Mouse (Mus musculus) liver, embryonic 13.5 days (tissue): ENCODE data around the gene Eed. TPM values are rescaled to one million over a fixed set of nuclear protein-coding genes. Genes with fewer than 3 reads are reported as not detected.

ENCODE experiments used
- ATAC-seq: fragments of 200-750 bp; cut with Nextera tagmentation; 2 replicates; pipeline ENCODE4 v1.8.0; 2017; ENCODE audit warnings: low read depth, mild to moderate bottlenecking, moderate number of reproducible peaks, moderate library complexity
- DNase-seq: peaks from one replicate; pipeline ENCODE4 v3.0.0; 2022
- H3K27ac ChIP-seq: fragments of 300-500 bp; sonication (generic); 2 replicates; pipeline ENCODE4 v1.5.1; 2015; ENCODE audit warnings: moderate library complexity, mild to moderate bottlenecking, inconsistent platforms
- H3K27me3 ChIP-seq: fragments of 300-500 bp; sonication (generic); 2 replicates; pipeline ENCODE4 v1.6.1; 2015; ENCODE audit warnings: mild to moderate bottlenecking, inconsistent platforms
- H3K36me3 ChIP-seq: fragments of 300-500 bp; sonication (generic); 2 replicates; pipeline ENCODE4 v1.6.1; 2015; ENCODE audit warnings: mild to moderate bottlenecking, inconsistent platforms
- H3K4me1 ChIP-seq: fragments of 300-500 bp; sonication (generic); replicated peaks from 2 replicates; pipeline ENCODE4 v1.6.1; 2015; ENCODE audit warnings: inconsistent platforms
- H3K4me2 ChIP-seq: fragments of 300-500 bp; sonication (generic); 2 replicates; pipeline ENCODE4 v1.6.1; 2015; ENCODE audit warnings: inconsistent platforms, mild to moderate bottlenecking, moderate library complexity
- H3K4me3 ChIP-seq: fragments of 300-500 bp; sonication (generic); replicated peaks from 2 replicates; pipeline ENCODE4 v1.5.1; 2015; ENCODE audit warnings: mild to moderate bottlenecking, inconsistent platforms
- H3K9ac ChIP-seq: fragments of 300-500 bp; sonication (generic); 2 replicates; pipeline ENCODE4 v1.6.1; 2015; ENCODE audit warnings: mild to moderate bottlenecking, inconsistent platforms
- H3K9me3 ChIP-seq: fragments of 300-500 bp; sonication (generic); replicated peaks from 2 replicates; pipeline ENCODE4 v1.6.1; 2016; ENCODE audit warnings: inconsistent platforms
- WGBS: fragments of 180-500 bp; shearing (Covaris S2); methylation state at CpG from one replicate; pipeline ENCODE4 v1.1.7; 2015; ENCODE audit not compliant: insufficient replicate concordance; 5-methylcytosine and 5-hydroxymethylcytosine counted together
- polyA plus RNA-seq: library from polyadenylated mRNA; unstranded; fragments of >200 nt; fragmentation: Nextera tagmentation; extraction: Ambion mirVana; gene quantifications from 2 replicates; pipeline ENCODE4 v1.2.1, GENCODE M21; 2015

Eed gene
- polyA plus RNA-seq, 1 experiment from 2014 or later: 45.1 TPM

- peak; percentile 99 for ATAC-seq
- Histone ChIP-seq H3K4me3 (peak within 1 kb of the TSS; percentile 92), H3K4me2 (peak within 1 kb of the TSS; percentile 77), H3K9me3 (no peaks in the 10 kb centered on the region), H3K27ac (peak within 1 kb of the TSS; percentile 79), H3K36me3 (no peaks in the 10 kb centered on the region), H3K4me1 (peaks cover 19% of the 10 kb centered on the region), H3K27me3 (no peaks in the 10 kb centered on the region), H3K9ac (peak within 1 kb of the TSS; percentile 85)
- peak; percentile 94 for DNase-seq
- under 1% methylated on average over 45 of the region's 45 CpGs for WGBS
Measured at GRCm38 (mm10) chr7:89940571-89941463, 40.0 kb downstream of the Eed start, which contains the start of gene Hikeshi. Gene Hikeshi, minus strand, starts transcription at chr7:89941204.

DNA sequence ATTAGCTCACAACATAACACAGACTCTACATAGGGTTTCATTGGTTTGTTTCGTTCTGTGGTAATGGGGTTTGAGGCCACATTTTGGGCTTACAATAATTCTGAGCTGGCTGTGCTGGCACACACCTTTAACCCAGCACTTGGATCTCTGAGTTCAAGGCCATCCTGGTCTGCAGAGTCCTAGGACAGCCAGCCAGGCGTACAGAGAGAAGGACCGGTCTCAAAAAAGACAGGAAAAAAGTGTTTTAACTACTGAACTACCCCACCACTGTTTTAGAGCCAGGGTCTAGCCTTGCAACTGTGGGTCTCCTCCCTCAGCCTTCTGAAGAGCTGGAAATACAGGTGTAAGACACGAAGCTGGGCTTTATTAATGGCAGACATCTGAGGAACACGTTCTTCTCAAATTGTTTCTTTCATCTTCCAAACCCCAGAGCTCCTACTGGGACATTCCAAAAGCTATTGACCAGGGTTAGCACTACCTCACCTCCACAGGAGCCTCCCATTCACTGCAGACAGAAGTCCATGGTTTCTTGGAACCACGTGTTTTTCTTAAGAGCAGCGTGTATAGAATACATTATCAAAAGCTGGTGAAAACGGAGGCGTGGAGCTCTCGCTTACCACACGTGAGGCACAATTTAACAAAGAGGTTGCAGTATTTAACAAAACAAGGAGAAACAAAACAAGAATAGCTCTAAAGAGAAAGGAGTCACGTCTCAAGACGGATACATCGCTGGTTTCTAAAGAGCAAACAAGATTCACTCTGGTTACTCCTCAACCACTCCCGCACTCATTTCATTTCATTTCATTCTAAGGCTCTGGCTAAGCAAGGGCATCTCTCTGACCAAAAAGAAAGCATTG lies 41.1 kb downstream of the Eed start:
- ATAC-seq (no peak), DNase-seq (no peak)
- H3K4me1 ChIP-seq: peaks cover 19% of the 10 kb centered on the region
- peak overlapping the region; percentile 85 for H3K9ac ChIP-seq
- H3K36me3 ChIP-seq: peaks cover 1% of the 10 kb centered on the region; the same call in 1 of the 2 replicates
- no peaks in the 10 kb centered on the region for H3K9me3 ChIP-seq
- H3K27me3 ChIP-seq: no peaks in the 10 kb centered on the region
- peak overlapping the region; percentile 92 for H3K4me3 ChIP-seq
- H3K27ac ChIP-seq: no peak overlapping the region
- 49% methylated on average over 15 of the region's 15 CpGs for WGBS
- peak overlapping the region; percentile 77 for H3K4me2 ChIP-seq

DNA sequence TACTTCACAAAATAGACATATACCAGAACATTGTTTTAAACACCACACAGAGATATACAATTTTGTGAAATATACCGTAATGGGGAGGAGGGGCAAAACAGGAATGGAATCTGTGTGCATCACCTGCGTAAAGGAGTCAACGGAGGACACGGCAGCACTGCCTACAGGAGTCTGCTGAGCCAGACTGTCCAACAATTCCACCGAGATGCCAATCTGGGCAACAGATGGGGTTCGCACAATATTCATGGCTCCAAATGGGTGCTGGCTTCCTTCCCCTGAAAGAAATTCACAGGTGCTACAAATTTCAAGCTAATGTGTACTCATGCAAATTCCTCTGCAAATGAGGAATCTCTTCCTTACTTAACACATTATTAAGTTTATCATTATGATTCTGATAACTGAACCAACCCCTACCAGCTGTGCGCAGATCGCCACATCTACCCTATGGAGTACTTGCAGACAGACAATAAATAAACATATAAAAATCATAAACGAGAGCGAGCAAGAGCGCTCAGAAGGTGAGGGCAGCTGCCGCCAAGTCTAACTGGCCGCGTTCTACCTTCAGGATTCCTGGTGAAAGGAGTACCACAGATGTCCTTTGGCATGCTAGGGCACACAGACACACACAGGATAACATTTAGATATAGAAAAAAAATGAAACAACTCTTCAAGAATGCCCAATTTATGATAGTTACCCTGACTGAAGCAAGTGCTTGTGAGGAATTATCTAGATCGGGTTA lies 57.2 kb downstream of the Eed start:
- ATAC-seq (no peak), DNase-seq (no peak)
- Histone ChIP-seq H3K36me3 (peaks cover 22% of the 10 kb centered on the region), H3K27me3 (no peaks in the 10 kb centered on the region), H3K4me3 (no peak overlapping the region), H3K27ac (no peak overlapping the region), H3K4me2 (no peak overlapping the region), H3K4me1 (no peaks in the 10 kb centered on the region), H3K9ac (no peak overlapping the region), H3K9me3 (no peaks in the 10 kb centered on the region)
- WGBS: 91% methylated on average over 15 of the region's 15 CpGs

GRCm38 (mm10) chr7:89917776-89918175 lies 63.0 kb downstream of the Eed start:
- 86% methylated on average over 4 of the region's 4 CpGs for WGBS
- no peaks in the 10 kb centered on the region for H3K4me1 ChIP-seq
- H3K9ac ChIP-seq: no peak overlapping the region
- H3K9me3 ChIP-seq: no peaks in the 10 kb centered on the region
- DNase-seq (no peak), ATAC-seq (no peak)
- H3K27me3 ChIP-seq: no peaks in the 10 kb centered on the region
- H3K27ac ChIP-seq: no peak overlapping the region
- H3K4me3 ChIP-seq: no peak overlapping the region
- H3K36me3 ChIP-seq: peaks cover 19% of the 10 kb centered on the region
- H3K4me2 ChIP-seq: no peak overlapping the region

DNA sequence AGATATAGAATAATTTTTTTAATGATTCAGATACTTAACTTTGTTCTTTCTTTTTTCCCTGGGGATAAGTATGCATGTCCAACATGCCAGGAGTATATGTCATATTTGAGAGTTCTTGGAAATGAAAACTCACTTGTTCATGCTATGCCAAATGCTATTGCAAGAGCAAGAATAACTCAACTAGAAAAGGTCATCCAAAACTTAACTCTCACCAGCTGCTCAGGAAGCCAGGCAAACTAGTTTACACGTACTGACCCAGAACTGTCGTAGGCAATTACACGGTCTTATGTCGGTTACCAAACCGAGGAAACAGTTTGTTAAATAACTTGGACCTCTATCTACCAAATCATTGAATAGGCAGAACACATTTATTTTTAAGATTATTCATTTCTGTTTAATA lies 64.1 kb downstream of the Eed start:
- no peak overlapping the region for H3K4me3 ChIP-seq
- no peak overlapping the region for H3K27ac ChIP-seq
- no peaks in the 10 kb centered on the region for H3K9me3 ChIP-seq
- H3K27me3 ChIP-seq: no peaks in the 10 kb centered on the region
- DNase-seq (no peak), ATAC-seq (no peak)
- no peak overlapping the region for H3K4me2 ChIP-seq
- H3K36me3 ChIP-seq: peaks cover 19% of the 10 kb centered on the region
- no peak overlapping the region for H3K9ac ChIP-seq
- no peaks in the 10 kb centered on the region for H3K4me1 ChIP-seq
- 87% methylated on average over 5 of the region's 5 CpGs for WGBS

DNA sequence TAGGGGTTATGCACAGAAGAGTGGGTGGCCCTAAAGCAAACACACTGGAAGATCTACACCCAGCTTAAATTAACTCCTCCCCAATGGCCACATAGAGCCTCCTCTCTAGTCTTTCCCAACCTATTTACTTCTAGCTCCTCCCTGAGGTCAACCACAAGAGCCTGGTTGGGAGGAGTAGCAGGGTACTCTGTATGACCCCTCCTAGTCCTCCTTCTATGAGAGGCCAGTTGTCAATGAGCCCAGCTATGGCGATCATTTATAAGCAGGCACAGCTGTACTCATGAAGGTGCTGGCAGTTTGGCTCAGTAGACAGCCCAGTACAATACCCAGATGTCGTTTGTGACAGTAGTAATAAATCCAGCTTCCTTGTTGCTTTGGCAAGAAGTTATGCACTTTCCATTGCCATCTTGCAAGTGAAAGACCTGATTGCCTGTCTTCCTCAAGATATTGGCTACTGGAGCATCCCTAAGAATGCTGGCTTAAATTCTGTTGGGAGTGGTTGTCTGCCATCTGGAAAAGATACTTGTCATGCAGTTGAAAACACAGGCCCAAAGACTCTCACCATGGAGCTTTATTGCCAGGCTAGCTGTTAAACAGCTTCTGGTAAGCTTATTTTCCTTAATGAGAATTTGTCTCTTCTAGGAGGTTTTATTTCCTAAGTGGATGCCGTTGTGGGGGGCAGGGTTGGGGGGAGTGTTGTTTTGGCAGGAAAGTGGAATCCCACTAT lies 67.2 kb downstream of the Eed start:
- Histone ChIP-seq H3K4me2 (no peak overlapping the region), H3K27ac (no peak overlapping the region), H3K4me3 (no peak overlapping the region), H3K4me1 (no peaks in the 10 kb centered on the region), H3K36me3 (0 out of 2 replicates have a peak, but pooled peaks cover 11% of the 10 kb centered on the region), H3K9ac (no peak overlapping the region), H3K27me3 (no peaks in the 10 kb centered on the region), H3K9me3 (no peaks in the 10 kb centered on the region)
- WGBS: 65% methylated on average over 3 of the region's 3 CpGs
- ATAC-seq (no peak), DNase-seq (no peak)

DNA sequence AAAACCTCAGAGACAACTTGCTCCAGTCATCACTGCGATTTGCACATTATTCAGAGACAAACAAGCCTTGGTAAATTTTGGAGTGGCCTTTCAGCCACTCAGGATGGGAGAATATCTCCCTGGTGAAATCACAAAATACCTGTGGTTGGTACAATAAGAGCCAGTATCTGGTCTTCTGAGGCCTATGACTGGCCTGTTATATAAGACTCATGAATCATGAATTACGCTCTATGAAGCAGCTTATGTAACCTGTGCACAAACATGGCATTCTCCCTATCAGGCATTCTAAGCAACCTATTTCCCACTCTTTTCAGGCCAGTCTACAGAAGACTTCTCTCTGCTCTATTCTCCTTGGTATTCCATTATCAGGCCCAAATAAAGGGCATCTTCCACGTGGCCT lies 68.4 kb downstream of the Eed start:
- H3K9me3 ChIP-seq: no peaks in the 10 kb centered on the region
- DNase-seq: no peak
- H3K4me3 ChIP-seq: no peak overlapping the region
- 71% methylated on average over 3 of the region's 3 CpGs for WGBS
- H3K36me3 ChIP-seq: 0 out of 2 replicates have a peak, but pooled peaks cover 6% of the 10 kb centered on the region
- H3K27me3 ChIP-seq: no peaks in the 10 kb centered on the region
- H3K9ac ChIP-seq: no peak overlapping the region
- no peak for ATAC-seq
- H3K4me1 ChIP-seq: no peaks in the 10 kb centered on the region
- no peak overlapping the region for H3K27ac ChIP-seq
- H3K4me2 ChIP-seq: no peak overlapping the region

DNA sequence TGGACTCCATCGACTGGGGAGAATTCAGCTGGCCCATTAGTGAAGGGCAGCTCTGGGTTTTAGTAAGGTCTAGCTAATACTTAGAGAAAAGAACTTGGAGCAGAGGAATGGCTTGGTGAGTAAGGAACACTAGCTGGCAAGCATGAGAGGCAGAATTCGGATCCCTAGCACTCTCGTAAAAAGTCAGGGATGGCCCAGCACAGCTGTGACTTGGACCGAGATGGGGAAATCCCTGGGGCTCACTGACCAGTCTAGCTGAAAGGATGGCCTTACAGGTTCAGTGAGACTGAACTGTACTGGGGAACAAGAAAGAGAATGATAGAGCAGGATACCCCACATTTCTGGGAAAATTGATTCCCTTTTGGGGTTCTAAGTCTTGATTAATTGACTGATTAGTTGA lies 71.1 kb downstream of the Eed start:
- no peaks in the 10 kb centered on the region for H3K9me3 ChIP-seq
- H3K4me1 ChIP-seq: peaks cover 9% of the 10 kb centered on the region; the same call in 1 of the 2 replicates
- no peaks in the 10 kb centered on the region for H3K27me3 ChIP-seq
- 69% methylated on average over 4 of the region's 4 CpGs for WGBS
- H3K4me2 ChIP-seq: no peak overlapping the region
- no peak for DNase-seq
- no peak overlapping the region for H3K4me3 ChIP-seq
- H3K9ac ChIP-seq: no peak overlapping the region
- no peak for ATAC-seq
- no peak overlapping the region for H3K27ac ChIP-seq
- no peaks in the 10 kb centered on the region for H3K36me3 ChIP-seq

DNA sequence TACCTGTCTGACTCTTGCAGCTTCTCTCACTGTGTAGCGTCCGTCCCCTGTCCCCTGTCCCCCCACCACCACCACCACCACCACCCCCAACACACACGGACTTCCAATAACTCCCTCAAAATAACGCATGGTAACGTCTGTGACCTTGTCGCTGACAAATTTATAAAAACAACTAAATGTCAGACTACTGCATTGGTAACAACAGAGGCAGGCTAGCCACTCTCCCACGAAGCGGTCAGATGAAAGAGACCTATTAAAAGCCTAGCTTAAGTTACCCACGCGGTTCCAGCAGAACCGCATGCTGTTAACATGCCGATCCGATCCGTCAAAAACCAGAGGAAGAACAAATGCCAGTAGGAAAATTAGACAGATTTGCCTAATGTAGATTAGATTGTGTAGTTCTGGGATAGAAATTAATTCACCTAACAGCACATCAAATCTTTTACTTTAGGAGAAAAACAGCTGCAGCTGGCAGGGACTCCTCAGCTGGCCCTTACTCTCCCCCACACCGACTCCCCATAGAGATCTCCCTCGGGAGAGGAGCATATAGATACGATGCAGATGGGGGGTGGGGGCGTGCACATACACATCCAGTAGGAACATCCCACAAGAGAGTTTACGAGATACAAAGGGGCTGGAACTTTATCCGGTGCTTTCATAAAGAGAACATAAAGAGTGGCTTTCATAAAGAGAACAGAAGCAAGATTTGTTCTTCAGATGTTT lies 71.7 kb downstream of the Eed start:
- H3K4me2 ChIP-seq: no peak overlapping the region
- H3K4me1 ChIP-seq: peaks cover 9% of the 10 kb centered on the region; the same call in 1 of the 2 replicates
- no peak overlapping the region for H3K27ac ChIP-seq
- no peak overlapping the region for H3K9ac ChIP-seq
- 67% methylated on average over 20 of the region's 20 CpGs for WGBS
- no peaks in the 10 kb centered on the region for H3K9me3 ChIP-seq
- H3K4me3 ChIP-seq: no peak overlapping the region
- no peak for ATAC-seq
- H3K36me3 ChIP-seq: no peaks in the 10 kb centered on the region
- no peaks in the 10 kb centered on the region for H3K27me3 ChIP-seq
- DNase-seq: no peak

DNA sequence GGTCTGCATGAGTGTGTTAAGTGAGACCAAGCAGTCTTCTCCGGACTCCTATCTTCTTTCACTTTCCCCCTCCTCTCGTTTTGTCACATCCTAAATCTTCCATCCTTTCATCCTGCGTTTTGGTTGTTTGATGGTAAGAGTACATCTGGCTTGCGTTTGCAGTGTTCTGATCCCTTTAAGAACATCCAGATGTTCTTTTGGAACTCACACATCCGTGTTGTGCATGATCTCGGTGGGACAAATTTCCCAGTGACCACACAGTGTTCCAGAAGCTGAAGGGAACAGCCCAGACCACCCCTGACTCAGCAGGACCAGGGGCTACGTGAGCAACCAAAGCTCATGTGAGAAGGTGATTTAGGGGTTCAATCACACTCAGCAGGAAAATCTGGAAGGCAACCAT lies 72.4 kb downstream of the Eed start:
- DNase-seq (no peak), ATAC-seq (no peak)
- H3K27ac ChIP-seq: no peak overlapping the region
- no peaks in the 10 kb centered on the region for H3K27me3 ChIP-seq
- no peak overlapping the region for H3K4me2 ChIP-seq
- H3K9me3 ChIP-seq: no peaks in the 10 kb centered on the region
- peaks cover 9% of the 10 kb centered on the region; the same call in 1 of the 2 replicates for H3K4me1 ChIP-seq
- 52% methylated on average over 7 of the region's 7 CpGs for WGBS
- no peak overlapping the region for H3K4me3 ChIP-seq
- H3K9ac ChIP-seq: no peak overlapping the region
- no peaks in the 10 kb centered on the region for H3K36me3 ChIP-seq
